Mouse (Mus musculus): ENCODE measurements at regions not wholly inside any gene's neighbourhood (a gene's known extent, or its start where the extent isn't known, plus 50 kb on each side); places are given as distances from the start of the nearest gene placed in this dataset.

DNA sequence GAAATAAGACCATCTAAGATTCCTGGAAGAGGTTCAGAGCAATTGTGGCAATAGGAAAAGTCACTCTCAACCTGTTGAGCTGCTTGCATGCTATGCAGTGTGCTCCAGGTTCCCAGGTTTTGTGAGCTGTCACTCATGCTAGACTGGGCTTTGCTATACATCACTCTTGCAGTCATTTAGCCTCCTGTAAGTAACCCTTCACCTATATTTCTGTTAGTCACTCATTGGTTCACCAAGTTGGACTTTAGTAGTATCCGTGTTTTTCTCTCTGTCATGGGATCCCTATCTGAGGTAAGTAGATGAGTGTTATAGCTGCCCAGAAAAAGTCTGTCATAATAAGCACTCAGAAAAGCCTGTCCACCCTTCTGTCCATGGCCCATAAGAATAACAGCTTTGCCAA lies 332.3 kb upstream of the Tbl1xr1 start:
- Histone ChIP-seq H3K4me1 (ENCODE audit: control insufficient read depth, insufficient read depth, insufficient read length, low read length) (no peaks in the 10 kb centered on the region), H3K27ac (ENCODE audit: insufficient read depth, low read depth, low read length) (no peak overlapping the region), H3K36me3 (ENCODE audit: control insufficient read depth, insufficient read depth, low read length) (no peaks in the 10 kb centered on the region), H3K27me3 (ENCODE audit: control insufficient read depth, insufficient read depth, low read length) (no peaks in the 10 kb centered on the region), H3K4me3 (ENCODE audit: low read depth, low read length) (no peak overlapping the region)
- 63% methylated on average over 1 of the region's 1 CpGs for WGBS
- TF ChIP-seq CTCF (IDR thresholded peaks at IDR 0.05; ENCODE audit: extremely low read depth, insufficient read length, insufficient replicate concordance, low read depth, low read length) (no peak), POLR2A (IDR thresholded peaks at IDR 0.05; ENCODE audit: low read depth, low read length) (no peak)

- peaks cover 5% of the 10 kb centered on the region; the same call in 1 of the 2 replicates for H3K4me1 ChIP-seq (ENCODE audit: control insufficient read depth, insufficient read depth, insufficient read length, low read length)
- H3K4me3 ChIP-seq (ENCODE audit: low read depth, low read length): no peak overlapping the region
- WGBS: 43% methylated on average over 2 of the region's 2 CpGs
- H3K27me3 ChIP-seq (ENCODE audit: control insufficient read depth, insufficient read depth, low read length): no peaks in the 10 kb centered on the region
- H3K36me3 ChIP-seq (ENCODE audit: control insufficient read depth, insufficient read depth, low read length): no peaks in the 10 kb centered on the region
- TF ChIP-seq POLR2A (IDR thresholded peaks at IDR 0.05; ENCODE audit: low read depth, low read length): no peak
- TF ChIP-seq CTCF (IDR thresholded peaks at IDR 0.05; ENCODE audit: extremely low read depth, insufficient read length, insufficient replicate concordance, low read depth, low read length): no peak
- H3K27ac ChIP-seq (ENCODE audit: insufficient read depth, low read depth, low read length): peak overlapping the region; percentile 82
Observed at GRCm38 (mm10) chr3:21760516-21761218, 315.8 kb upstream of the Tbl1xr1 start.

DNA sequence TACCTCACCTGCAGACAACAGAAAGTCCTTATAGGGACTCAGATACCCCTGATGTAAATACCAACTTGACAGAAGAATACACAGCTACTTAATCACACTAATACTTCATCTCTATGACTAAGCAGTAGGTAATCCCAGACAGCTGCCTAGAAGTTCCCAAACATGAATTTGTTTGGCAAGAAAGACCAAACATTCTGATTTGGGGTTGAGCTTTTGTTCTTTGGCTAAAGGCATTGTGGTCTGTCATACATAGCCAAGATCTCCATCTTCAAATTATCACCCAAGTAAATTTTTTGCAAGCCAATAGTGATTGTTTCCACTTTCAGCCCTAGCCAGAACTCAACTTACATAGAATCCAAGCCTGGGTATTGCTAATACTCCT lies 315.2 kb upstream of the Tbl1xr1 start:
- Histone ChIP-seq H3K27ac (ENCODE audit: insufficient read depth, low read depth, low read length) (no peak overlapping the region; the same call in 1 of the 2 replicates), H3K4me3 (ENCODE audit: low read depth, low read length) (no peak overlapping the region), H3K36me3 (ENCODE audit: control insufficient read depth, insufficient read depth, low read length) (no peaks in the 10 kb centered on the region), H3K27me3 (ENCODE audit: control insufficient read depth, insufficient read depth, low read length) (no peaks in the 10 kb centered on the region), H3K4me1 (ENCODE audit: control insufficient read depth, insufficient read depth, insufficient read length, low read length) (peaks cover 5% of the 10 kb centered on the region; the same call in 1 of the 2 replicates)
- TF ChIP-seq POLR2A (IDR thresholded peaks at IDR 0.05; ENCODE audit: low read depth, low read length) (no peak), CTCF (IDR thresholded peaks at IDR 0.05; ENCODE audit: extremely low read depth, insufficient read length, insufficient replicate concordance, low read depth, low read length) (no peak)

- no peak overlapping the region for H3K4me3 ChIP-seq (ENCODE audit: low read depth, low read length)
- no peak for TF ChIP-seq CTCF (IDR thresholded peaks at IDR 0.05; ENCODE audit: extremely low read depth, insufficient read length, insufficient replicate concordance, low read depth, low read length)
- no peak for TF ChIP-seq POLR2A (IDR thresholded peaks at IDR 0.05; ENCODE audit: low read depth, low read length)
- peaks cover 5% of the 10 kb centered on the region; the same call in 1 of the 2 replicates for H3K4me1 ChIP-seq (ENCODE audit: control insufficient read depth, insufficient read depth, insufficient read length, low read length)
- no peaks in the 10 kb centered on the region for H3K27me3 ChIP-seq (ENCODE audit: control insufficient read depth, insufficient read depth, low read length)
- no peak overlapping the region for H3K27ac ChIP-seq (ENCODE audit: insufficient read depth, low read depth, low read length)
- WGBS: 74% methylated on average over 3 of the region's 3 CpGs
- H3K36me3 ChIP-seq (ENCODE audit: control insufficient read depth, insufficient read depth, low read length): no peaks in the 10 kb centered on the region
Observed at GRCm38 (mm10) chr3:21761909-21762308, 314.5 kb upstream of the Tbl1xr1 start.

DNA sequence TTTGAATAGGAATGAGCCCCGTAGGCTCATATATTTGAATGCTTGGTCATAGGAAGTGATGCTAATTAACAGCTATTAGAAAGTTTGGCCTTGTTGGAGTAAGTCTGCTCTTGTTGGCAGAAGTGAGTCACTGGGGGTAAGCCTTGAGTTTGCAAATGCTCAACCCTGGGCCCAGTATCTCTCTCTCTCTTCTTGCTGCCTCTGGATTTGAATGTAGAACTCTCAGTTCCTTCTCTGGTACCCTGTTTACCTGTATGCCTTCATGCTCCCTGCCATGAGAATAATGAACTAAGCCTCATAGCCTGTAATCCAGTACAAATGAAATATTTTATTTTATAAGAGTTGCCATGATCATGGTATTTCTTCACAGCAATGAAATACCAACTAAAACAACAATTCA lies 308.4 kb upstream of the Tbl1xr1 start:
- Histone ChIP-seq H3K27ac (ENCODE audit: insufficient read depth, low read depth, low read length) (no peak overlapping the region; the same call in 1 of the 2 replicates), H3K36me3 (ENCODE audit: control insufficient read depth, insufficient read depth, low read length) (no peaks in the 10 kb centered on the region), H3K4me3 (ENCODE audit: low read depth, low read length) (no peak overlapping the region), H3K27me3 (ENCODE audit: control insufficient read depth, insufficient read depth, low read length) (no peaks in the 10 kb centered on the region), H3K4me1 (ENCODE audit: control insufficient read depth, insufficient read depth, insufficient read length, low read length) (0 out of 2 replicates have a peak, but pooled peaks cover 1% of the 10 kb centered on the region)
- TF ChIP-seq POLR2A (IDR thresholded peaks at IDR 0.05; ENCODE audit: low read depth, low read length) (no peak), CTCF (IDR thresholded peaks at IDR 0.05; ENCODE audit: extremely low read depth, insufficient read length, insufficient replicate concordance, low read depth, low read length) (no peak)
- WGBS: 98% methylated on average over 1 of the region's 1 CpGs

DNA sequence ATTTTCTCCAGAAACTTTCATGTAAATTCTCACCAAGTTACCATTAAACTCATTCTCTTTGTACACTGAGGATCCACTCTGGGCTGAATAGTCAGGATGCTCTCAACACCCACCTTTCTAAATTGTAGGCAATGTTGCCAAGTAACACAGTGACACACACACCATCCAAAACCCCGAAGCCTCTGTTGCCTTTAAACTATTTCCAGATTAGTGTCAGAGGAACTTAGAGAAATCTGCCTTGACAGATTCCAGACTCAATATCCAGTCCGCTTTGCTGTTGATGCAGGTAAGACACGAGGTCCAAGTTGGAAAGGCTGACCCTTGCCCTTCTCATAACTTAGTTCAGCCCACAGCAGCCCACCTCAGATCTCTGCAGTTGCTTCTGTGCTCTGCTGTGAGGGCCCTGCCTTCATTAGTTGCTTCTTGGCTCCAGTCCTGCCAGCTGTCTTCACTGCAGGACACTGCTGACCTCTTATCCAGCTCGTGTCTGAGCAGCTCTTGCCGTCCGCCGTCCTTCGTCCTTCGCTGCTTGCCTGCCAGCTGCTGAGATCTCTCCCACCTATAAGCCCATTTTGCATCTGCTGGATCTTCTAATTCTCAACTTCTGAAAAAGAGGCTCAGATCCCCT lies 306.4 kb upstream of the Tbl1xr1 start:
- H3K4me1 ChIP-seq (ENCODE audit: control insufficient read depth, insufficient read depth, insufficient read length, low read length): peaks cover 3% of the 10 kb centered on the region; the same call in 1 of the 2 replicates
- H3K27me3 ChIP-seq (ENCODE audit: control insufficient read depth, insufficient read depth, low read length): no peaks in the 10 kb centered on the region
- H3K4me3 ChIP-seq (ENCODE audit: low read depth, low read length): no peak overlapping the region
- 79% methylated on average over 9 of the region's 9 CpGs for WGBS
- no peak overlapping the region for H3K27ac ChIP-seq (ENCODE audit: insufficient read depth, low read depth, low read length)
- TF ChIP-seq CTCF (IDR thresholded peaks at IDR 0.05; ENCODE audit: extremely low read depth, insufficient read length, insufficient replicate concordance, low read depth, low read length): no peak
- H3K36me3 ChIP-seq (ENCODE audit: control insufficient read depth, insufficient read depth, low read length): no peaks in the 10 kb centered on the region

GRCm38 (mm10) chr3:21771752-21772298 lies 304.6 kb upstream of the Tbl1xr1 start:
- Histone ChIP-seq H3K4me3 (ENCODE audit: low read depth, low read length) (no peak overlapping the region), H3K27ac (ENCODE audit: insufficient read depth, low read depth, low read length) (no peak overlapping the region), H3K4me1 (ENCODE audit: control insufficient read depth, insufficient read depth, insufficient read length, low read length) (peaks cover 3% of the 10 kb centered on the region; the same call in 1 of the 2 replicates), H3K27me3 (ENCODE audit: control insufficient read depth, insufficient read depth, low read length) (no peaks in the 10 kb centered on the region), H3K36me3 (ENCODE audit: control insufficient read depth, insufficient read depth, low read length) (no peaks in the 10 kb centered on the region)
- TF ChIP-seq POLR2A (IDR thresholded peaks at IDR 0.05; ENCODE audit: low read depth, low read length): no peak
- 92% methylated on average over 4 of the region's 4 CpGs for WGBS

Data from small intestine, adult 2 months (tissue).